Mouse (Mus musculus): Measurements from ENCODE around the gene Pgr.

- TF ChIP-seq USF2 (IDR thresholded peaks at IDR 0.05; ENCODE audit: borderline replicate concordance in 1 of 2, insufficient read depth in 1 of 2, low read depth in 1 of 2, low read length in 2 of 2) (no peak), CHD1 (IDR thresholded peaks at IDR 0.05; ENCODE audit: low read depth, low read length) (no peak), POLR2AphosphoS2 (IDR thresholded peaks at IDR 0.05; ENCODE audit: low read length) (no peak), CTCF (IDR thresholded peaks at IDR 0.05 in 2 of 3, conservative IDR thresholded peaks at IDR 0.05 in 1 of 3; ENCODE audit: control insufficient read depth in 1 of 3, insufficient read depth in 1 of 3, low read depth in 2 of 3, low read length in 3 of 3, poor library complexity in 1 of 3, severe bottlenecking in 1 of 3) (no peak), POLR2AphosphoS5 (IDR thresholded peaks at IDR 0.05; ENCODE audit: borderline replicate concordance, low read depth, low read length) (no peak), GATA1 (IDR thresholded peaks at IDR 0.05; ENCODE audit: low read depth, low read length) (no peak), POLR2A (IDR thresholded peaks at IDR 0.05; ENCODE audit: control insufficient read depth in 1 of 2, insufficient read depth in 1 of 2, low read depth in 1 of 2, low read length in 2 of 2, poor library complexity in 1 of 2) (no peak), RCOR1 (IDR thresholded peaks at IDR 0.05; ENCODE audit: low read depth, low read length) (no peak), NRF1 (IDR thresholded peaks at IDR 0.05; ENCODE audit: insufficient read depth, low read depth, low read length, poor library complexity, severe bottlenecking) (no peak)
Observed at GRCm38 (mm10) chr9:8895205-8895604, 4.4 kb upstream of the Pgr start.
